Mouse (Mus musculus) thymus, postnatal 14 days (tissue): ENCODE measurements around the gene Ndst2.
A peak's percentile ranks its signal among the peaks of the same experiment; 100 is the strongest.
"Not testable (repeated sequence)": the region's sequence is repeated elsewhere in the genome, so short reads cannot be mapped to it uniquely, and the experiment has no call there.

Experiments used
- DNase-seq: peaks from one replicate; pipeline ENCODE4 v3.0.0; 2021

The Ndst2 gene

GRCm38 (mm10) chr14:20737306-20737705 is 2.9 kb upstream of the Ndst2 start:
- DNase-seq = peak; percentile 26

DNA sequence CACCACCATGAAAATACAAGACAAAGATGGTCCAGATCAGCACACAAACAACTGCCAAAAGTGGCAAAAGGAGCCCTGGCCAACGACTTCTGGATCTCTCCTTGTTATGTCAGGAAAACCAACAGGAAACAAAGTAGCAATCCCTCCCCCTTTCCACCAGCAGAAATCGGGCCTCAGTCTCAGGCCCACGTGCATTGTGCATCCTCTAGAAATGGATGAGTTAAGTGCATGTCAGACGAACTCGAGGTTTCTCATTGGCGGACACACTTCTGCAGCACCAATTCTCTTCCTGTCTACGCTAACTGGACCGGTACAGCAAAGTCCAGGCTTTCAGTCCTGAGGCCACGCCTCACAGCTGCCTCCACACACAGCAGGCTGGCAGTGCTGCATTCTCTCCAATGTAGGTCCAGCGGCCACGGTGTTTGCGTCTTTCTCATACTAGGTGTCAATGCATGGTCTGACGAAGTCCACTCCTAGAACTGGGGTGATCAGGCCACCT is 1.6 kb upstream of the Ndst2 start:
- no peak for DNase-seq

GRCm38 (mm10) chr14:20735052-20735451 is 690 bp upstream of the Ndst2 start:
- no peak for DNase-seq

GRCm38 (mm10) chr14:20733041-20733951 is 1.1 kb downstream of the Ndst2 start:
- DNase-seq = no peak

GRCm38 (mm10) chr14:20730853-20731602 is 3.3 kb downstream of the Ndst2 start:
- no peak for DNase-seq

DNA sequence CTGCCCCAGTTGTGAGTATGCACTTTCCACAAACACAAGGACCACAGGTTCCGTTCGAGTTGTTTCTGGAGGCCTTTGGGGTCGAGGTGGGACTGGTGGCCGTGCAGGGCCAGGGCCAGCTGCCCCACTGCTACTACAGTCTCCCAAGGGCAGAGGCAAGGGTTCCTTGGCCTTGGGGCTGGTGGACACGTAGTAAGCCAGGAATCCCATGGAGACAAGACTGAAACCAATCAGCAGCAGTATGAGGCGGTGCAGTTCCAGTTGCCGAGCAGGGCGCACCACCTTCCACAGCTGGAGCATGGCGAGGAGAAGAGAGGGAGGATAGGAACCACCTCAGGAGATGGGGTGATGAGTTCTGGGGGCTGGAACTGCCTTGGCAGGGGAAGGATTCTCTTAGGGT is 4.5 kb downstream of the Ndst2 start:
- no peak for DNase-seq

GRCm38 (mm10) chr14:20725660-20726339 is 8.6 kb downstream of the Ndst2 start:
- no peak for DNase-seq

GRCm38 (mm10) chr14:20724043-20724442 is 10.3 kb downstream of the Ndst2 start:
- DNase-seq = peak; percentile 62

- no peak for DNase-seq
Measured at GRCm38 (mm10) chr14:20723006-20723405, 11.4 kb downstream of the Ndst2 start.

DNA sequence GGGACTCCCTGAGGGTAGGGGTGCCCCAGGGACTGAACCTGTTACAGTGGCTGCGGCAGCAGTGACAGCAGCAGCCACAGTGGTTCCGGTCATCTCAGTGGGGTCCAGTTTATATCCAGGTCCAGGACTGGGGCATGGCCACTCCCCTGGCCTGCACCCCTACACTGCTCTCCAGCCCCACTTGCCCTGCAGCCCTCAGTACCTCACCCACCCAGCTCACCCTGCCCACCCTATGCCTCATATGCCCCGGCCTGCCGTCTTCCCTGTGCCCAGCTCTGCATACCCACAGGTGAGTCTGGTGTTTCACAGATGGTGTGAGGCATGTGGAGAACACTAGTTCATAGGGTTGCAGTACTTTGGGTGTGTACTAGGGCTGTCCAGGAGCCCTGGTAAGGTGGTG is 13.0 kb downstream of the Ndst2 start:
- DNase-seq = no peak

DNA sequence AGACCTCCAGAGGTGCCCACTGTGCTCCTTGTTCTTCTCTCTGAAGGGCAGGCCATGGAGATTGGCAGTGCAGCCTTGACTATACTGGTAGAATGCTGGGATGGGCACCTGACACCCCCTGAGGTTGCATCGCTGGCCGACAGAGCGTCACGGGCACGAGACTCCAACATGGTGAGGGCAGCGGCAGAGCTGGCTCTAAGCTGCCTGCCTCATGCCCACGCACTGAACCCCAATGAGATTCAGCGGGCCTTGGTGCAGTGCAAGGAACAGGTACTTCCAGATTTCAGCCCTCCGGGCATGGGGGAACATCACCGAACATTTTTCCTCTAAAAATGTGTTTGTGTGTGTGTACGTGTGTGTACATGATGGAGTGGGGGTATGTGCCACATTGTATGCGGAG is 14.6 kb downstream of the Ndst2 start:
- DNase-seq = no peak

- DNase-seq = no peak
Measured at GRCm38 (mm10) chr14:20718443-20718842, 15.9 kb downstream of the Ndst2 start.

- no peak for DNase-seq
Measured at GRCm38 (mm10) chr14:20713832-20714231, 20.5 kb downstream of the Ndst2 start.

- DNase-seq = no peak
Measured at GRCm38 (mm10) chr14:20708239-20708638, 26.1 kb downstream of the Ndst2 start.

- DNase-seq = peak; percentile 74
Measured at GRCm38 (mm10) chr14:20707201-20708190, 26.9 kb downstream of the Ndst2 start, which contains the start of gene Zswim8. Gene Zswim8 (plus strand): TSS chr14:20707552.

DNA sequence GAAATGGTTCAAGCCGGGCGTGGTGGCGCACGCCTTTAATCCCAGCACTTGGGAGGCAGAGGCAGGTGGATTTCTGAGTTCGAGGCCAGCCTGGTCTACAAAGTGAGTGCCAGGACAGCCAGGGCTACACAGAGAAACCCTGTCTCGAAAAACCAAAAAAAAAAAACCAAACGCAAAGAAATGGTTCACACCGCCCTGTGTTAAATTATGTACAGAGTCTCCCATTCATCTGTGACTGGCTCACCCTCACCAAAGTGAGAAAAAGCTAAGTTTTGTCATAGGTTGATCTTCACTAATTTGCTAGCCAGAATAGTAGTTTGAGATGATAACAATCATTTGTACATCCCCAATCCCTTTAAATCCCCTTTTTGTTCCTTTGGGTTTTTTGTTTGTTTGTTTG is 30.9 kb downstream of the Ndst2 start:
- not testable (repeated sequence) for DNase-seq

DNA sequence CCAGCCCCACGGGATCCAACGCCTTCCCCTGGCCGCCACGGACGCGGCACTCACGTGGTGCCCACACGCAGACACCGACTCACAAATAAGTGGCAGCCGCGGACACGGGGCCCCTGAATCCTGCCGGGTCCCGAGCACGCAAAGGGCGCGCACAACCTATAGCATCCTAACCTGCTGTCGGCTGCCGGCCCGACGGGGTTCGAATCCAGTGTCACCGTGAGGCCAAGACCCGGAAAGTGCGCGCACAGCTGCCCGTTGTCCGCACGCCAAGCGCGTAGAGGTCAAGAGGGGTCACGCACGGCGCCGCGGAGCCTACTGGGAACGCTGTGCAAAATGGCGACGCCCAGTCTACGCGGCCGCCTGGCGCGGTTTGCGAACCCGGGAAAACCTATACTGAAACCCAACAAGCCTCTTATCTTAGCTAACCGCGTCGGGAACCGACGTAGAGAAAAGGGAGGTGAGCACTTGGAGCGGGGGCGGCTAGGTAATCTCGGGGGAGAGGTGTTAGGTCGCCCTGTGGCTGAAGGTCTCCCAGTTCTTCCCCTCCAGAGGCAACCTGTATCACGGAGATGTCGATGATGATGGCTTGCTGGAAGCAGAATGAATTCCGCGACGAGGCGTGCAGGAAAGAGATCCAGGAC is 31.5 kb downstream of the Ndst2 start, which contains the start of gene Chchd1:
Chchd1 (plus strand) TSS at position 266 of the 641 bp plus-strand sequence.
- DNase-seq = peak; percentile 85

DNA sequence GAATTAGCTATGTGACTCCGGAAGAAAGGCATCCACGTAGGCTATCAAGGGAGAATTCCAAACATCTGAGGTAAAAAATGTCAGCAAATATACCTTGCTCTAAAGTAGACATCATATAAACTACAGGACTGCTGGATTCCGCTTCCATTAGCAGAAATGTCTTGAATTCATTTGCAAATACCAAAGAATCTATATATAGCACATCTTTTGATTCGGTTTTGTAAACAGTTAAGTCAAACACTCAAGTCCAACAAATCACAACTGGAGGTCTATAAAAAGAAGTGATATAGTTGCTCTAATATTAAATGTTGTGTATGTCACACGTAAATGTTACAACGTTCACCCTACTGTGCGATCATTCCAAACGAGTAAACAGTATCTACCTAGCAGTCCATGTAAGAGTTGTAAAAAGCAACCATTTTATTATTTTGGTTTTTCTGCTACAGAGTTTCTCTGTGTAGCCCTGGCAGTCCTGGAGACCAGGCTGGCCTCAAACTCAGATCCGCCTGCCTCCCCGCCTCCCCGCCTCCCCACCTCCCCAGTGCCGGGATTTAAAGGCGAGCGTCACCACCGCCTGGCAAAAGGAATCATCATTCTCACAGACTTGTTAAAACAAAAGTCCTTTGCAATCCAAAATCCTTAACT is 32.1 kb downstream of the Ndst2 start:
- no peak for DNase-seq

GRCm38 (mm10) chr14:20701554-20701953 is 32.8 kb downstream of the Ndst2 start:
- DNase-seq = no peak

DNA sequence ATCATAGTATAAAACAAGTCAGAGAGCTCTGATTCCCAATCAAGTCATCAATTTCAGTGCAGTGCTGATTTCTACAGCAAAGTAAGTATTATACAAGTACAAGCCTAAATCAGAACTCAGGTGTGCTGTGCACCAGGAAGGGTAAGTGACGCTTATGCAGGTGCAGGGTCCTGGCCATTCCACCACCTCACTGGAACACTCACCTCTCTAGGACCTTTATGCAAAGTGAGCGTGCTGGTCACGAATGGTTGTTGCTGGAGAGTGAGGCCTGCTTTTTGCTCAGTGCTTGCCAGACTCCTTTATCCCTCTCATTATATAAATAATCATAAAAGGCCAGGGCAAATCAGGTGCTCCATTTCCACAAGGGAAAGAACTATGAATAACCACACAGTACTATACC is 34.0 kb downstream of the Ndst2 start:
- DNase-seq = no peak

DNA sequence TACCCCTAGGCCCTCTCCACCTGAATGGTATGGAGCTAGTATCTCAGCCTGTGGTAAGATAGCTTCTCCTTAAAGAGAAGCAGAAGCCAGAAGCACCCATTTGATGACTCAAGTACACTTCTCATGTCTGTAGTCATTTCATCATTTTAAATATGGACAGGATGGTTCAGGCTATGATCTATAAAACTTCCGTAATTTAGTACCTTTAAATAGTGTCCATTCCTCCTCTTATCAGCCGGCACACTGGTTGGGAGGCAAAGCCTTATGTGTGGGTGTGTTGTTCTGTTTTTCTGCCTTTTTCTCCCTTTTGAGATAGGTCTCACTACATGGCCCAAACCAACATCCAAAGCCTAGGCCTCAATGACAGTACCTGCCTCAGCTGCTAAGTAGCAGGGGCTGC is 35.8 kb downstream of the Ndst2 start:
- no peak for DNase-seq
